Mouse (Mus musculus) stomach, postnatal 0 days (tissue): ENCODE data around the gene Stard3. TPM values are rescaled to one million over a fixed set of nuclear protein-coding genes. Genes with fewer than 3 reads are reported as not detected.

Experiments used
- ATAC-seq: fragments of 200-750 bp; cut with Nextera tagmentation; 2 replicates; pipeline ENCODE4 v1.8.0; 2017; ENCODE audit not compliant: low FRiP score, low TSS enrichment
- DNase-seq: peaks from one replicate; pipeline ENCODE4 v3.0.0-alpha.2; 2016; ENCODE audit warnings: low spot score
- H3K27ac ChIP-seq: fragments of 300-500 bp; sonication (generic); replicated peaks from 2 replicates; pipeline ENCODE4 v1.5.1; 2014; ENCODE audit warnings: mild to moderate bottlenecking, control low read depth
- H3K27me3 ChIP-seq: fragments of 300-500 bp; sonication (generic); 2 replicates; pipeline ENCODE4 v1.6.1; 2014; ENCODE audit warnings: low read length; ENCODE audit not compliant: control insufficient read depth, insufficient read depth
- H3K36me3 ChIP-seq: fragments of 300-500 bp; sonication (generic); 2 replicates; pipeline ENCODE4 v1.6.1; 2014; ENCODE audit warnings: low read length, mixed read lengths; ENCODE audit not compliant: control insufficient read depth, insufficient read depth
- H3K4me1 ChIP-seq: fragments of 300-500 bp; sonication (generic); replicated peaks from 2 replicates; pipeline ENCODE4 v1.6.1; 2014; ENCODE audit warnings: antibody characterized with exemption; ENCODE audit not compliant: control insufficient read depth, insufficient read depth
- H3K4me2 ChIP-seq: fragments of 300-500 bp; sonication (generic); replicated peaks from 2 replicates; pipeline ENCODE4 v1.6.1; 2014; ENCODE audit warnings: low read depth, mild to moderate bottlenecking, control low read depth, moderate library complexity
- H3K4me3 ChIP-seq: fragments of 300-500 bp; sonication (generic); 2 replicates; pipeline ENCODE4 v1.5.1; 2014; ENCODE audit warnings: low read depth, low read length, control low read depth
- H3K9ac ChIP-seq: fragments of 300-500 bp; sonication (generic); 2 replicates; pipeline ENCODE4 v1.6.1; 2014; ENCODE audit warnings: mild to moderate bottlenecking, low read length, control low read depth, mixed read lengths
- H3K9me3 ChIP-seq: fragments of 300-500 bp; sonication (generic); 2 replicates; pipeline ENCODE4 v1.6.1; 2016; ENCODE audit warnings: low read length; ENCODE audit not compliant: control insufficient read depth
- CTCF ChIP-seq: IDR thresholded peaks from 2 replicates; pipeline ENCODE4 v1.5.1; 2016; ENCODE audit warnings: antibody characterized with exemption, low read depth, mild to moderate bottlenecking, moderate library complexity
- EP300 ChIP-seq: optimal IDR thresholded peaks from 2 replicates; pipeline ENCODE3; 2016; ENCODE audit warnings: antibody characterized with exemption
- WGBS: fragments of 180-500 bp; shearing (Covaris S2); extraction: QIAGEN DNeasy Blood & Tissue Kit; methylation state at CpG from one replicate; pipeline ENCODE4 v1.1.7; 2014; 5-methylcytosine and 5-hydroxymethylcytosine counted together
- polyA plus RNA-seq: library from polyadenylated mRNA; unstranded; fragments of >200 nt; fragmentation: Nextera tagmentation; extraction: Ambion mirVana; gene quantifications from 2 replicates; pipeline ENCODE4 v1.2.1, GENCODE M21; 2015

Stard3 gene
- polyA plus RNA-seq, 1 experiment from 2014 or later, result 24.9 TPM

GRCm38 (mm10) chr11:98388282-98388681 is 30.1 kb downstream of the Stard3 start:
- no peaks in the 10 kb centered on the region for H3K9me3 ChIP-seq
- no peaks in the 10 kb centered on the region for H3K4me1 ChIP-seq
- DNase-seq (no peak), ATAC-seq (no peak)
- no peaks in the 10 kb centered on the region for H3K36me3 ChIP-seq
- H3K27me3 ChIP-seq, result peaks cover 4% of the 10 kb centered on the region; the same call in 1 of the 2 replicates
- no peak overlapping the region for H3K4me2 ChIP-seq
- 76% methylated on average over 10 of the region's 10 CpGs for WGBS
- H3K9ac ChIP-seq, result no peak overlapping the region
- no peak overlapping the region for H3K4me3 ChIP-seq
- TF ChIP-seq EP300, result no peak
- TF ChIP-seq CTCF, result no peak
- no peak overlapping the region for H3K27ac ChIP-seq

GRCm38 (mm10) chr11:98389221-98389780 is 31.1 kb downstream of the Stard3 start:
- H3K4me2 ChIP-seq, result no peak overlapping the region
- no peaks in the 10 kb centered on the region for H3K4me1 ChIP-seq
- no peak overlapping the region for H3K27ac ChIP-seq
- DNase-seq, result peak; percentile 71
- WGBS, result 30% methylated on average over 9 of the region's 9 CpGs
- TF ChIP-seq CTCF (peak; percentile 79), EP300 (no peak)
- no peak for ATAC-seq
- H3K36me3 ChIP-seq, result no peaks in the 10 kb centered on the region
- peaks cover 4% of the 10 kb centered on the region; the same call in 1 of the 2 replicates for H3K27me3 ChIP-seq
- no peak overlapping the region for H3K9ac ChIP-seq
- H3K4me3 ChIP-seq, result no peak overlapping the region
- H3K9me3 ChIP-seq, result no peaks in the 10 kb centered on the region

- Histone ChIP-seq H3K4me1 (0 out of 2 replicates have a peak, but pooled peaks cover 3% of the 10 kb centered on the region), H3K4me2 (no peak overlapping the region)
- TF ChIP-seq CTCF (no peak), EP300 (no peak)
Measured at GRCm38 (mm10) chr11:98390141-98390540, 32.0 kb downstream of the Stard3 start.

GRCm38 (mm10) chr11:98392034-98392433 is 33.9 kb downstream of the Stard3 start:
- Histone ChIP-seq H3K27me3 (peaks cover 4% of the 10 kb centered on the region; the same call in 1 of the 2 replicates), H3K9me3 (no peaks in the 10 kb centered on the region), H3K4me1 (0 out of 2 replicates have a peak, but pooled peaks cover 3% of the 10 kb centered on the region), H3K4me3 (no peak overlapping the region), H3K4me2 (no peak overlapping the region), H3K27ac (peak overlapping the region; percentile 84), H3K9ac (no peak overlapping the region), H3K36me3 (no peaks in the 10 kb centered on the region)
- ATAC-seq, result no peak
- TF ChIP-seq CTCF (no peak), EP300 (peak; percentile 27)
- DNase-seq, result no peak
- 9% methylated on average over 5 of the region's 8 CpGs for WGBS

More at GRCm38 (mm10) chr11:98390141-98390540, 32.0 kb downstream of the Stard3 start:
- peaks cover 4% of the 10 kb centered on the region; the same call in 1 of the 2 replicates for H3K27me3 ChIP-seq
- no peak for ATAC-seq
- 71% methylated on average over 9 of the region's 12 CpGs for WGBS
- no peak for DNase-seq
- peak overlapping the region; percentile 13; the same call in 1 of the 2 replicates for H3K27ac ChIP-seq
- H3K9ac ChIP-seq, result no peak overlapping the region
- H3K9me3 ChIP-seq, result no peaks in the 10 kb centered on the region
- H3K4me3 ChIP-seq, result no peak overlapping the region
- no peaks in the 10 kb centered on the region for H3K36me3 ChIP-seq

- Histone ChIP-seq H3K27ac (peak overlapping the region; percentile 84), H3K27me3 (peaks cover 2% of the 10 kb centered on the region; the same call in 1 of the 2 replicates), H3K9me3 (no peaks in the 10 kb centered on the region), H3K4me1 (0 out of 2 replicates have a peak, but pooled peaks cover 3% of the 10 kb centered on the region), H3K9ac (peak overlapping the region; percentile 13; the same call in 1 of the 2 replicates), H3K4me3 (no peak overlapping the region), H3K4me2 (no peak overlapping the region), H3K36me3 (no peaks in the 10 kb centered on the region)
- DNase-seq (no peak), ATAC-seq (no peak)
- 43% methylated on average over 4 of the region's 4 CpGs for WGBS
- TF ChIP-seq EP300 (no peak), CTCF (no peak)
Measured at GRCm38 (mm10) chr11:98392645-98393044, 34.5 kb downstream of the Stard3 start.

- 63% methylated on average over 6 of the region's 6 CpGs for WGBS
- ATAC-seq (0 out of 2 replicates have a peak, but pooled peaks have one; percentile 9), DNase-seq (peak; percentile 84)
- Histone ChIP-seq H3K4me3 (no peak overlapping the region), H3K36me3 (no peaks in the 10 kb centered on the region), H3K9ac (no peak overlapping the region), H3K9me3 (no peaks in the 10 kb centered on the region), H3K4me2 (no peak overlapping the region), H3K27me3 (no peaks in the 10 kb centered on the region), H3K4me1 (0 out of 2 replicates have a peak, but pooled peaks cover 3% of the 10 kb centered on the region), H3K27ac (peak overlapping the region; percentile 84)
- TF ChIP-seq CTCF (no peak), EP300 (no peak)
Measured at GRCm38 (mm10) chr11:98393317-98393716, 35.1 kb downstream of the Stard3 start.
